Mouse (Mus musculus): ENCODE measurements at regions not wholly inside any gene's neighbourhood (a gene's known extent, or its start where the extent isn't known, plus 50 kb on each side); places are given as distances from the start of the nearest gene placed in this dataset.

- peak; percentile 7 to 18 for DNase-seq
- intact Hi-C loops (cut with DNase I): no loop called here
These were observed 409.8 kb downstream of the Rwdd3 start for GRCm38 (mm10) chr3:120761681-120762080.

- intact Hi-C loops (cut with DNase I): no loop called here
- no peak for DNase-seq
These were observed 410.3 kb downstream of the Rwdd3 start for GRCm38 (mm10) chr3:120761223-120761622.

- intact Hi-C loops (cut with DNase I): no loop called here
- DNase-seq: no peak
These were observed 423.0 kb downstream of the Rwdd3 start for GRCm38 (mm10) chr3:120748513-120748912.

GRCm38 (mm10) chr3:120747678-120748077, 423.8 kb downstream of the Rwdd3 start:
- intact Hi-C loops (cut with DNase I): no loop called here
- DNase-seq: peak in 1 of 2 experiments; percentile 7

GRCm38 (mm10) chr3:120733332-120733731, 438.2 kb downstream of the Rwdd3 start:
- DNase-seq: no peak
- intact Hi-C loops (cut with DNase I): no loop called here

- intact Hi-C loops (cut with DNase I): no loop called here
- DNase-seq: no peak
These were observed 439.1 kb downstream of the Rwdd3 start for GRCm38 (mm10) chr3:120732391-120732790.

- intact Hi-C loops (cut with DNase I): no loop called here
These were observed 440.2 kb downstream of the Rwdd3 start for GRCm38 (mm10) chr3:120731287-120731686.

GRCm38 (mm10) chr3:120730225-120730624, 441.3 kb downstream of the Rwdd3 start:
- intact Hi-C loops (cut with DNase I): no loop called here
- DNase-seq: no peak

More at GRCm38 (mm10) chr3:120731287-120731686, 440.2 kb downstream of the Rwdd3 start:
- DNase-seq: no peak

- no peak for DNase-seq
- intact Hi-C loops (cut with DNase I): no loop called here
These were observed 441.8 kb downstream of the Rwdd3 start for GRCm38 (mm10) chr3:120729671-120730070.

- intact Hi-C loops (cut with DNase I): no loop called here
- no peak for DNase-seq
These were observed 486.3 kb downstream of the Rwdd3 start for GRCm38 (mm10) chr3:120685227-120685626.

- intact Hi-C loops (cut with DNase I): no loop called here
These were observed 495.6 kb downstream of the Rwdd3 start for GRCm38 (mm10) chr3:120675906-120676305.

GRCm38 (mm10) chr3:120668654-120669053, 502.8 kb downstream of the Rwdd3 start:
- no peak for DNase-seq
- intact Hi-C loops (cut with DNase I): no loop called here

More at GRCm38 (mm10) chr3:120675906-120676305, 495.6 kb downstream of the Rwdd3 start:
- no peak for DNase-seq

GRCm38 (mm10) chr3:120662521-120662920, 509.0 kb downstream of the Rwdd3 start:
- DNase-seq: no peak
- intact Hi-C loops (cut with DNase I): no loop called here

- intact Hi-C loops (cut with DNase I): no loop called here
These were observed 510.7 kb downstream of the Rwdd3 start for GRCm38 (mm10) chr3:120660776-120661175.

GRCm38 (mm10) chr3:120649047-120649868, 522.2 kb downstream of the Rwdd3 start:
- no peak for DNase-seq
- intact Hi-C loops (cut with DNase I): no loop called here

More at GRCm38 (mm10) chr3:120660776-120661175, 510.7 kb downstream of the Rwdd3 start:
- DNase-seq: no peak

- no peak for DNase-seq
- intact Hi-C loops (cut with DNase I): no loop called here
These were observed 523.1 kb downstream of the Rwdd3 start for GRCm38 (mm10) chr3:120648391-120648790.

GRCm38 (mm10) chr3:120636669-120637305, 534.7 kb downstream of the Rwdd3 start:
- intact Hi-C loops (cut with DNase I): no loop called here
- no peak for DNase-seq

GRCm38 (mm10) chr3:120618358-120618757, 553.1 kb downstream of the Rwdd3 start:
- no peak for DNase-seq
- intact Hi-C loops (cut with DNase I): no loop called here

- intact Hi-C loops (cut with DNase I): no loop called here
- no peak for DNase-seq
These were observed 577.3 kb downstream of the Rwdd3 start for GRCm38 (mm10) chr3:120594226-120594625.

- DNase-seq: no peak
- intact Hi-C loops (cut with DNase I): no loop called here
These were observed 580.3 kb downstream of the Rwdd3 start for GRCm38 (mm10) chr3:120591183-120591582.

- intact Hi-C loops (cut with DNase I): no loop called here
- DNase-seq: no peak
These were observed 600.6 kb downstream of the Rwdd3 start for GRCm38 (mm10) chr3:120570806-120571425.

Measured in heart, postnatal 36 days (tissue).